Mouse (Mus musculus): Measurements from ENCODE around the gene Naa80. TPM values are rescaled to one million over a fixed set of nuclear protein-coding genes. Genes with fewer than 3 reads are reported as not detected.

Naa80 gene
- polyA plus RNA-seq, 1 experiment from 2014 or later = 16.7 TPM

- peak; percentile 91 for DNase-seq (ENCODE audit: low spot score)
- H3K9me3 ChIP-seq (ENCODE audit: control insufficient read depth, low read length) = no peaks in the 10 kb centered on the region
- H3K27me3 ChIP-seq (ENCODE audit: control insufficient read depth, insufficient read depth, low read length) = no peaks in the 10 kb centered on the region
- H3K4me1 ChIP-seq (ENCODE audit: control insufficient read depth, insufficient read depth, low read length) = peaks cover 26% of the 10 kb centered on the region
- ATAC-seq (ENCODE audit: insufficient number of reproducible peaks, low FRiP score, low TSS enrichment, low read depth) = no peak
- 65% methylated on average over 15 of the region's 15 CpGs for WGBS
- H3K9ac ChIP-seq (ENCODE audit: low read length) = no peak overlapping the region
- no peak overlapping the region for H3K27ac ChIP-seq (replicated peaks; ENCODE audit: low read depth, low read length)
- no peak overlapping the region for H3K4me3 ChIP-seq (ENCODE audit: low read depth, low read length)
- peaks cover 11% of the 10 kb centered on the region; the same call in 1 of the 2 replicates for H3K36me3 ChIP-seq (ENCODE audit: control insufficient read depth, insufficient read depth, low read length)
- H3K4me2 ChIP-seq (ENCODE audit: low read depth, severe bottlenecking) = no peak overlapping the region
These were observed 12.5 kb upstream of the Naa80 start for GRCm38 (mm10) chr9:107566041-107566709.

- DNase-seq (ENCODE audit: low spot score) = no peak
- Histone ChIP-seq H3K4me2 (ENCODE audit: low read depth, severe bottlenecking) (no peak overlapping the region), H3K9me3 (ENCODE audit: control insufficient read depth, low read length) (no peaks in the 10 kb centered on the region), H3K36me3 (ENCODE audit: control insufficient read depth, insufficient read depth, low read length) (peaks cover 10% of the 10 kb centered on the region; the same call in 1 of the 2 replicates), H3K27me3 (ENCODE audit: control insufficient read depth, insufficient read depth, low read length) (no peaks in the 10 kb centered on the region), H3K27ac (replicated peaks; ENCODE audit: low read depth, low read length) (no peak overlapping the region), H3K4me1 (ENCODE audit: control insufficient read depth, insufficient read depth, low read length) (peaks cover 26% of the 10 kb centered on the region), H3K9ac (ENCODE audit: low read length) (no peak overlapping the region), H3K4me3 (ENCODE audit: low read depth, low read length) (no peak overlapping the region)
- no peak for ATAC-seq (ENCODE audit: insufficient number of reproducible peaks, low FRiP score, low TSS enrichment, low read depth)
- 76% methylated on average over 3 of the region's 3 CpGs for WGBS
These were observed 11.8 kb upstream of the Naa80 start for GRCm38 (mm10) chr9:107566855-107567254.

GRCm38 (mm10) chr9:107567702-107568319 lies 10.9 kb upstream of the Naa80 start, which contains the start of gene Hyal2:
Gene Hyal2, plus strand, starts transcription at chr9:107567945.
- Histone ChIP-seq H3K9me3 (ENCODE audit: control insufficient read depth, low read length) (no peaks in the 10 kb centered on the region), H3K4me2 (ENCODE audit: low read depth, severe bottlenecking) (peak within 1 kb of the TSS; percentile 93), H3K27me3 (ENCODE audit: control insufficient read depth, insufficient read depth, low read length) (no peaks in the 10 kb centered on the region), H3K27ac (replicated peaks; ENCODE audit: low read depth, low read length) (peak within 1 kb of the TSS; percentile 73), H3K9ac (ENCODE audit: low read length) (peak within 1 kb of the TSS; percentile 89), H3K4me1 (ENCODE audit: control insufficient read depth, insufficient read depth, low read length) (peaks cover 26% of the 10 kb centered on the region), H3K36me3 (ENCODE audit: control insufficient read depth, insufficient read depth, low read length) (peaks cover 18% of the 10 kb centered on the region; the same call in 1 of the 2 replicates), H3K4me3 (ENCODE audit: low read depth, low read length) (peak within 1 kb of the TSS; percentile 84)
- no peak for ATAC-seq (ENCODE audit: insufficient number of reproducible peaks, low FRiP score, low TSS enrichment, low read depth)
- WGBS = 5% methylated on average over 18 of the region's 18 CpGs
- DNase-seq (ENCODE audit: low spot score) = peak; percentile 43

GRCm38 (mm10) chr9:107568331-107569261 lies 10.1 kb upstream of the Naa80 start:
- Histone ChIP-seq H3K27ac (replicated peaks; ENCODE audit: low read depth, low read length) (peak overlapping the region; percentile 73), H3K9me3 (ENCODE audit: control insufficient read depth, low read length) (no peaks in the 10 kb centered on the region), H3K27me3 (ENCODE audit: control insufficient read depth, insufficient read depth, low read length) (no peaks in the 10 kb centered on the region), H3K4me1 (ENCODE audit: control insufficient read depth, insufficient read depth, low read length) (peaks cover 26% of the 10 kb centered on the region), H3K36me3 (ENCODE audit: control insufficient read depth, insufficient read depth, low read length) (peaks cover 21% of the 10 kb centered on the region; the same call in 1 of the 2 replicates), H3K4me3 (ENCODE audit: low read depth, low read length) (peak overlapping the region; percentile 84), H3K4me2 (ENCODE audit: low read depth, severe bottlenecking) (peak overlapping the region; percentile 93), H3K9ac (ENCODE audit: low read length) (peak overlapping the region; percentile 89)
- DNase-seq (ENCODE audit: low spot score) = peak; percentile 88
- under 1% methylated on average over 41 of the region's 41 CpGs for WGBS
- ATAC-seq (ENCODE audit: insufficient number of reproducible peaks, low FRiP score, low TSS enrichment, low read depth) = peak; percentile 77

- H3K4me1 ChIP-seq (ENCODE audit: control insufficient read depth, insufficient read depth, low read length) = peaks cover 23% of the 10 kb centered on the region
These were observed 9.4 kb upstream of the Naa80 start for GRCm38 (mm10) chr9:107569270-107569669.

GRCm38 (mm10) chr9:107570016-107570415 lies 8.7 kb upstream of the Naa80 start:
- peak overlapping the region; percentile 84 for H3K4me3 ChIP-seq (ENCODE audit: low read depth, low read length)
- peaks cover 23% of the 10 kb centered on the region for H3K4me1 ChIP-seq (ENCODE audit: control insufficient read depth, insufficient read depth, low read length)
- no peak for DNase-seq (ENCODE audit: low spot score)
- 61% methylated on average over 13 of the region's 13 CpGs for WGBS
- peak overlapping the region; percentile 93 for H3K4me2 ChIP-seq (ENCODE audit: low read depth, severe bottlenecking)
- peaks cover 23% of the 10 kb centered on the region; the same call in 1 of the 2 replicates for H3K36me3 ChIP-seq (ENCODE audit: control insufficient read depth, insufficient read depth, low read length)
- H3K27me3 ChIP-seq (ENCODE audit: control insufficient read depth, insufficient read depth, low read length) = no peaks in the 10 kb centered on the region
- ATAC-seq (ENCODE audit: insufficient number of reproducible peaks, low FRiP score, low TSS enrichment, low read depth) = no peak
- H3K9ac ChIP-seq (ENCODE audit: low read length) = peak overlapping the region; percentile 89
- no peaks in the 10 kb centered on the region for H3K9me3 ChIP-seq (ENCODE audit: control insufficient read depth, low read length)
- H3K27ac ChIP-seq (replicated peaks; ENCODE audit: low read depth, low read length) = no peak overlapping the region; the same call in 1 of the 2 replicates

More at GRCm38 (mm10) chr9:107569270-107569669, 9.4 kb upstream of the Naa80 start:
- Histone ChIP-seq H3K9ac (ENCODE audit: low read length) (peak overlapping the region; percentile 89), H3K4me3 (ENCODE audit: low read depth, low read length) (peak overlapping the region; percentile 84), H3K27me3 (ENCODE audit: control insufficient read depth, insufficient read depth, low read length) (no peaks in the 10 kb centered on the region), H3K36me3 (ENCODE audit: control insufficient read depth, insufficient read depth, low read length) (peaks cover 23% of the 10 kb centered on the region; the same call in 1 of the 2 replicates), H3K27ac (replicated peaks; ENCODE audit: low read depth, low read length) (peak overlapping the region; percentile 73), H3K9me3 (ENCODE audit: control insufficient read depth, low read length) (no peaks in the 10 kb centered on the region), H3K4me2 (ENCODE audit: low read depth, severe bottlenecking) (peak overlapping the region; percentile 93)
- ATAC-seq (ENCODE audit: insufficient number of reproducible peaks, low FRiP score, low TSS enrichment, low read depth) (peak; percentile 63; the same call in 1 of the 2 replicates), DNase-seq (ENCODE audit: low spot score) (no peak)
- WGBS = 1% methylated on average over 19 of the region's 23 CpGs

- H3K9ac ChIP-seq (ENCODE audit: low read length) = 0 out of 2 replicates have a peak overlapping the region, but pooled peaks have one; percentile 1
- WGBS = 94% methylated on average over 21 of the region's 21 CpGs
- H3K9me3 ChIP-seq (ENCODE audit: control insufficient read depth, low read length) = no peaks in the 10 kb centered on the region
- peak overlapping the region; percentile 93 for H3K4me2 ChIP-seq (ENCODE audit: low read depth, severe bottlenecking)
- H3K36me3 ChIP-seq (ENCODE audit: control insufficient read depth, insufficient read depth, low read length) = peaks cover 23% of the 10 kb centered on the region; the same call in 1 of the 2 replicates
- H3K4me1 ChIP-seq (ENCODE audit: control insufficient read depth, insufficient read depth, low read length) = peaks cover 23% of the 10 kb centered on the region
- H3K27me3 ChIP-seq (ENCODE audit: control insufficient read depth, insufficient read depth, low read length) = no peaks in the 10 kb centered on the region
- DNase-seq (ENCODE audit: low spot score) = no peak
- H3K4me3 ChIP-seq (ENCODE audit: low read depth, low read length) = peak overlapping the region; percentile 84
- no peak overlapping the region for H3K27ac ChIP-seq (replicated peaks; ENCODE audit: low read depth, low read length)
- no peak for ATAC-seq (ENCODE audit: insufficient number of reproducible peaks, low FRiP score, low TSS enrichment, low read depth)
These were observed 7.8 kb upstream of the Naa80 start for GRCm38 (mm10) chr9:107570845-107571244.

Measured in limb, embryonic 11.5 days (tissue).